Mouse (Mus musculus): ENCODE measurements at regions not wholly inside any gene's neighbourhood (a gene's known extent, or its start where the extent isn't known, plus 50 kb on each side); places are given as distances from the start of the nearest gene placed in this dataset.

GRCm38 (mm10) chr6:93087329-93087728, 144.0 kb upstream of the Adamts9 start:
- ATAC-seq (ENCODE audit: insufficient number of reproducible peaks, low FRiP score, low TSS enrichment, low read depth): no peak
- H3K4me1 ChIP-seq: peaks cover 3% of the 10 kb centered on the region; the same call in 1 of the 2 replicates
- WGBS: 76% methylated on average over 2 of the region's 2 CpGs

GRCm38 (mm10) chr6:93084286-93084685, 141.0 kb upstream of the Adamts9 start:
- no peak overlapping the region for H3K4me2 ChIP-seq
- no peaks in the 10 kb centered on the region for H3K9me3 ChIP-seq
- no peaks in the 10 kb centered on the region for H3K27me3 ChIP-seq
- no peak overlapping the region for H3K27ac ChIP-seq
- no peak for ATAC-seq (ENCODE audit: insufficient number of reproducible peaks, low FRiP score, low TSS enrichment, low read depth)
- no peak overlapping the region for H3K9ac ChIP-seq
- WGBS: 63% methylated on average over 1 of the region's 1 CpGs
- H3K4me1 ChIP-seq: peaks cover 3% of the 10 kb centered on the region; the same call in 1 of the 2 replicates
- H3K4me3 ChIP-seq: no peak overlapping the region
- no peaks in the 10 kb centered on the region for H3K36me3 ChIP-seq

More at GRCm38 (mm10) chr6:93087329-93087728, 144.0 kb upstream of the Adamts9 start:
- no peaks in the 10 kb centered on the region for H3K36me3 ChIP-seq
- no peaks in the 10 kb centered on the region for H3K27me3 ChIP-seq
- H3K4me3 ChIP-seq: no peak overlapping the region
- no peak overlapping the region for H3K9ac ChIP-seq
- no peak overlapping the region for H3K4me2 ChIP-seq
- H3K9me3 ChIP-seq: no peaks in the 10 kb centered on the region
- H3K27ac ChIP-seq: no peak overlapping the region

- no peak overlapping the region for H3K27ac ChIP-seq
- H3K36me3 ChIP-seq: no peaks in the 10 kb centered on the region
- H3K4me3 ChIP-seq: no peak overlapping the region
- ATAC-seq (ENCODE audit: insufficient number of reproducible peaks, low FRiP score, low TSS enrichment, low read depth): no peak
- no peaks in the 10 kb centered on the region for H3K27me3 ChIP-seq
- no peaks in the 10 kb centered on the region for H3K9me3 ChIP-seq
- no peak overlapping the region for H3K9ac ChIP-seq
- no peak overlapping the region for H3K4me2 ChIP-seq
- peaks cover 3% of the 10 kb centered on the region; the same call in 1 of the 2 replicates for H3K4me1 ChIP-seq
- 62% methylated on average over 6 of the region's 6 CpGs for WGBS
Measured at GRCm38 (mm10) chr6:93083716-93084115, 140.4 kb upstream of the Adamts9 start.

- 69% methylated on average over 4 of the region's 4 CpGs for WGBS
- Histone ChIP-seq H3K4me3 (no peak overlapping the region), H3K4me2 (no peak overlapping the region), H3K9ac (no peak overlapping the region), H3K27me3 (no peaks in the 10 kb centered on the region), H3K27ac (no peak overlapping the region), H3K9me3 (no peaks in the 10 kb centered on the region), H3K4me1 (peaks cover 3% of the 10 kb centered on the region; the same call in 1 of the 2 replicates), H3K36me3 (no peaks in the 10 kb centered on the region)
- ATAC-seq (ENCODE audit: insufficient number of reproducible peaks, low FRiP score, low TSS enrichment, low read depth): no peak
Measured at GRCm38 (mm10) chr6:93082205-93082604, 138.9 kb upstream of the Adamts9 start.

- Histone ChIP-seq H3K36me3 (no peaks in the 10 kb centered on the region), H3K27me3 (no peaks in the 10 kb centered on the region), H3K27ac (no peak overlapping the region), H3K4me2 (no peak overlapping the region), H3K4me1 (0 out of 2 replicates have a peak, but pooled peaks cover 4% of the 10 kb centered on the region), H3K9ac (no peak overlapping the region), H3K4me3 (no peak overlapping the region), H3K9me3 (no peaks in the 10 kb centered on the region)
- 79% methylated on average over 1 of the region's 1 CpGs for WGBS
- no peak for ATAC-seq (ENCODE audit: insufficient number of reproducible peaks, low FRiP score, low TSS enrichment, low read depth)
Measured at GRCm38 (mm10) chr6:93076681-93077080, 133.4 kb upstream of the Adamts9 start.

GRCm38 (mm10) chr6:93075867-93076266, 132.6 kb upstream of the Adamts9 start:
- no peak for ATAC-seq (ENCODE audit: insufficient number of reproducible peaks, low FRiP score, low TSS enrichment, low read depth)
- no peak overlapping the region for H3K4me3 ChIP-seq
- WGBS: 64% methylated on average over 5 of the region's 5 CpGs
- no peak overlapping the region for H3K4me2 ChIP-seq
- 0 out of 2 replicates have a peak, but pooled peaks cover 6% of the 10 kb centered on the region for H3K4me1 ChIP-seq
- H3K9me3 ChIP-seq: no peaks in the 10 kb centered on the region
- no peaks in the 10 kb centered on the region for H3K27me3 ChIP-seq
- no peaks in the 10 kb centered on the region for H3K36me3 ChIP-seq
- H3K9ac ChIP-seq: no peak overlapping the region
- H3K27ac ChIP-seq: no peak overlapping the region

- no peaks in the 10 kb centered on the region for H3K36me3 ChIP-seq
- ATAC-seq (ENCODE audit: insufficient number of reproducible peaks, low FRiP score, low TSS enrichment, low read depth): no peak
- H3K27me3 ChIP-seq: no peaks in the 10 kb centered on the region
- H3K4me2 ChIP-seq: no peak overlapping the region
- H3K9ac ChIP-seq: no peak overlapping the region
- H3K4me3 ChIP-seq: no peak overlapping the region
- 53% methylated on average over 4 of the region's 4 CpGs for WGBS
- 0 out of 2 replicates have a peak, but pooled peaks cover 6% of the 10 kb centered on the region for H3K4me1 ChIP-seq
- no peaks in the 10 kb centered on the region for H3K9me3 ChIP-seq
- H3K27ac ChIP-seq: no peak overlapping the region
Measured at GRCm38 (mm10) chr6:93075011-93075410, 131.7 kb upstream of the Adamts9 start.

GRCm38 (mm10) chr6:93070916-93071315, 127.6 kb upstream of the Adamts9 start:
- no peaks in the 10 kb centered on the region for H3K9me3 ChIP-seq
- no peaks in the 10 kb centered on the region for H3K36me3 ChIP-seq
- no peak overlapping the region for H3K27ac ChIP-seq
- no peaks in the 10 kb centered on the region for H3K27me3 ChIP-seq
- H3K4me3 ChIP-seq: no peak overlapping the region
- H3K4me1 ChIP-seq: peaks cover 19% of the 10 kb centered on the region
- H3K4me2 ChIP-seq: no peak overlapping the region
- no peak for ATAC-seq (ENCODE audit: insufficient number of reproducible peaks, low FRiP score, low TSS enrichment, low read depth)
- no peak overlapping the region for H3K9ac ChIP-seq
- WGBS: 40% methylated on average over 5 of the region's 5 CpGs

- Histone ChIP-seq H3K9me3 (no peaks in the 10 kb centered on the region), H3K4me3 (no peak overlapping the region), H3K27ac (no peak overlapping the region), H3K4me1 (peaks cover 24% of the 10 kb centered on the region), H3K9ac (no peak overlapping the region), H3K4me2 (no peak overlapping the region), H3K36me3 (no peaks in the 10 kb centered on the region), H3K27me3 (no peaks in the 10 kb centered on the region)
- no peak for ATAC-seq (ENCODE audit: insufficient number of reproducible peaks, low FRiP score, low TSS enrichment, low read depth)
- 78% methylated on average over 5 of the region's 5 CpGs for WGBS
Measured at GRCm38 (mm10) chr6:93067808-93068207, 124.5 kb upstream of the Adamts9 start.

- ATAC-seq (ENCODE audit: insufficient number of reproducible peaks, low FRiP score, low TSS enrichment, low read depth): peak; percentile 82; the same call in 1 of the 2 replicates
- Histone ChIP-seq H3K4me3 (peak overlapping the region; percentile 23; the same call in 1 of the 2 replicates), H3K4me2 (peak overlapping the region; percentile 40), H3K4me1 (peaks cover 24% of the 10 kb centered on the region), H3K9me3 (no peaks in the 10 kb centered on the region), H3K27me3 (no peaks in the 10 kb centered on the region), H3K36me3 (no peaks in the 10 kb centered on the region), H3K27ac (peak overlapping the region; percentile 86), H3K9ac (no peak overlapping the region)
- 7% methylated on average over 11 of the region's 11 CpGs for WGBS
Measured at GRCm38 (mm10) chr6:93066553-93067376, 123.5 kb upstream of the Adamts9 start.

GRCm38 (mm10) chr6:93065917-93066552, 122.7 kb upstream of the Adamts9 start:
- Histone ChIP-seq H3K36me3 (no peaks in the 10 kb centered on the region), H3K4me1 (peaks cover 24% of the 10 kb centered on the region), H3K4me2 (peak overlapping the region; percentile 40), H3K27me3 (no peaks in the 10 kb centered on the region), H3K4me3 (peak overlapping the region; percentile 23; the same call in 1 of the 2 replicates), H3K9ac (no peak overlapping the region), H3K27ac (peak overlapping the region; percentile 86), H3K9me3 (no peaks in the 10 kb centered on the region)
- 24% methylated on average over 12 of the region's 12 CpGs for WGBS
- no peak for ATAC-seq (ENCODE audit: insufficient number of reproducible peaks, low FRiP score, low TSS enrichment, low read depth)

- H3K9ac ChIP-seq: no peak overlapping the region
- ATAC-seq (ENCODE audit: insufficient number of reproducible peaks, low FRiP score, low TSS enrichment, low read depth): no peak
- H3K27me3 ChIP-seq: no peaks in the 10 kb centered on the region
- WGBS: 39% methylated on average over 6 of the region's 6 CpGs
- no peak overlapping the region for H3K4me2 ChIP-seq
- no peaks in the 10 kb centered on the region for H3K9me3 ChIP-seq
- no peak overlapping the region for H3K27ac ChIP-seq
- peaks cover 21% of the 10 kb centered on the region for H3K4me1 ChIP-seq
- no peak overlapping the region for H3K4me3 ChIP-seq
- H3K36me3 ChIP-seq: no peaks in the 10 kb centered on the region
Measured at GRCm38 (mm10) chr6:93065366-93065765, 122.1 kb upstream of the Adamts9 start.

Measured in limb, embryonic 15.5 days (tissue).